Mouse (Mus musculus) cerebellum, adult 2 months (tissue): Measurements from ENCODE around the gene Tmem59. TPM values are rescaled to one million over a fixed set of nuclear protein-coding genes. Genes with fewer than 3 reads are reported as not detected.

ENCODE experiments used
- DNase-seq, 2 experiments: peaks; one replicate each; pipeline ENCODE4 v3.0.0; 2021
- H3K27ac ChIP-seq: fragments of 200-500 bp; 2 replicates; pipeline ENCODE4 v1.5.1; 2012; ENCODE audit warnings: low read length, control low read depth, inconsistent platforms; ENCODE audit not compliant: insufficient read depth
- H3K27me3 ChIP-seq: fragments of 200-500 bp; 2 replicates; pipeline ENCODE4 v1.6.1; 2012; ENCODE audit warnings: inconsistent platforms, mild to moderate bottlenecking, low read length, moderate library complexity; ENCODE audit not compliant: control insufficient read depth, insufficient read depth
- H3K4me1 ChIP-seq: fragments of 200-500 bp; 2 replicates; pipeline ENCODE4 v1.6.1; 2011; ENCODE audit warnings: low read length; ENCODE audit not compliant: control insufficient read depth, insufficient read depth
- H3K4me3 ChIP-seq: fragments of 200-500 bp; replicated peaks from 2 replicates; pipeline ENCODE3; 2011; ENCODE audit warnings: mild to moderate bottlenecking, low read depth, low read length, control low read depth; ENCODE audit not compliant: insufficient read depth
- CTCF ChIP-seq: fragments of 200-500 bp; IDR thresholded peaks from 2 replicates; pipeline ENCODE4 v1.5.1; 2011; ENCODE audit warnings: low read depth, mild to moderate bottlenecking, control low read depth, low read length, moderate library complexity, borderline replicate concordance; ENCODE audit not compliant: insufficient read depth
- POLR2A ChIP-seq: fragments of 200-500 bp; IDR thresholded peaks from 2 replicates; pipeline ENCODE4 v1.6.1; 2011; ENCODE audit warnings: low read length, control low read depth, borderline replicate concordance; ENCODE audit not compliant: insufficient read depth
- WGBS: fragments of 180-500 bp; shearing (Covaris S2); methylation state at CpG from one replicate; pipeline ENCODE4 v1.1.7; 2018; 5-methylcytosine and 5-hydroxymethylcytosine counted together
- polyA plus RNA-seq: library from polyadenylated mRNA; depleted of rRNA; stranded (reverse); fragments of >200 nt; gene quantifications from 2 replicates; pipeline ENCODE4 v1.2.3, GENCODE M21; 2012

Gene Tmem59
- polyA plus RNA-seq, 1 experiment = 258 TPM

- no peak overlapping the region for H3K4me3 ChIP-seq
- H3K27ac ChIP-seq = no peak overlapping the region
- H3K27me3 ChIP-seq = no peaks in the 10 kb centered on the region
- DNase-seq = no peak
- H3K4me1 ChIP-seq = no peaks in the 10 kb centered on the region
- TF ChIP-seq POLR2A = no peak
- TF ChIP-seq CTCF = no peak
- WGBS = 84% methylated on average over 13 of the region's 13 CpGs
Observed at GRCm38 (mm10) chr4:107139836-107140631, 38.2 kb upstream of the Tmem59 start.

GRCm38 (mm10) chr4:107143511-107143910, 34.7 kb upstream of the Tmem59 start:
- Histone ChIP-seq H3K4me3 (no peak overlapping the region), H3K4me1 (no peaks in the 10 kb centered on the region), H3K27me3 (no peaks in the 10 kb centered on the region), H3K27ac (no peak overlapping the region)
- 96% methylated on average over 8 of the region's 8 CpGs for WGBS
- no peak for DNase-seq
- TF ChIP-seq CTCF (no peak), POLR2A (no peak)

- no peak overlapping the region for H3K27ac ChIP-seq
- H3K4me1 ChIP-seq = no peaks in the 10 kb centered on the region
- no peaks in the 10 kb centered on the region for H3K27me3 ChIP-seq
- TF ChIP-seq CTCF (no peak), POLR2A (no peak)
- 49% methylated on average over 6 of the region's 6 CpGs for WGBS
- DNase-seq = no peak
- H3K4me3 ChIP-seq = no peak overlapping the region
Observed at GRCm38 (mm10) chr4:107150991-107151390, 27.2 kb upstream of the Tmem59 start.

- no peaks in the 10 kb centered on the region for H3K27me3 ChIP-seq
- no peak overlapping the region for H3K4me3 ChIP-seq
- no peaks in the 10 kb centered on the region for H3K4me1 ChIP-seq
- no peak for DNase-seq
- no peak overlapping the region for H3K27ac ChIP-seq
- TF ChIP-seq POLR2A (no peak), CTCF (no peak)
- WGBS = 78% methylated on average over 8 of the region's 8 CpGs
Observed at GRCm38 (mm10) chr4:107152571-107152970, 25.6 kb upstream of the Tmem59 start.

- Histone ChIP-seq H3K4me1 (no peaks in the 10 kb centered on the region), H3K4me3 (no peak overlapping the region), H3K27me3 (no peaks in the 10 kb centered on the region), H3K27ac (no peak overlapping the region)
- WGBS = 89% methylated on average over 4 of the region's 4 CpGs
- TF ChIP-seq CTCF = no peak
- TF ChIP-seq POLR2A = no peak
- DNase-seq = no peak
Observed at GRCm38 (mm10) chr4:107156983-107157401, 21.2 kb upstream of the Tmem59 start.

GRCm38 (mm10) chr4:107159166-107159773, 18.9 kb upstream of the Tmem59 start:
- Histone ChIP-seq H3K27ac (no peak overlapping the region), H3K4me1 (no peaks in the 10 kb centered on the region), H3K4me3 (no peak overlapping the region), H3K27me3 (no peaks in the 10 kb centered on the region)
- no peak for TF ChIP-seq CTCF
- TF ChIP-seq POLR2A = no peak
- 81% methylated on average over 11 of the region's 11 CpGs for WGBS
- no peak for DNase-seq

GRCm38 (mm10) chr4:107160181-107160580, 18.0 kb upstream of the Tmem59 start:
- 90% methylated on average over 8 of the region's 8 CpGs for WGBS
- H3K4me3 ChIP-seq = no peak overlapping the region
- no peaks in the 10 kb centered on the region for H3K27me3 ChIP-seq
- H3K27ac ChIP-seq = no peak overlapping the region
- no peak for DNase-seq
- H3K4me1 ChIP-seq = no peaks in the 10 kb centered on the region
- TF ChIP-seq POLR2A = no peak
- TF ChIP-seq CTCF = no peak

- no peak overlapping the region for H3K27ac ChIP-seq
Observed at GRCm38 (mm10) chr4:107163341-107163740, 14.9 kb upstream of the Tmem59 start.

More at GRCm38 (mm10) chr4:107163341-107163740, 14.9 kb upstream of the Tmem59 start:
- TF ChIP-seq CTCF (no peak), POLR2A (no peak)
- Histone ChIP-seq H3K4me1 (no peaks in the 10 kb centered on the region), H3K27me3 (no peaks in the 10 kb centered on the region), H3K4me3 (no peak overlapping the region)
- 89% methylated on average over 10 of the region's 10 CpGs for WGBS
- no peak for DNase-seq
